Mouse (Mus musculus): ENCODE measurements around the gene Tas2r103. TPM values are rescaled to one million over a fixed set of nuclear protein-coding genes. Genes with fewer than 3 reads are reported as not detected.

The Tas2r103 gene
- total and polyA plus RNA-seq, 3 experiments: not detected

Other genes starting within 250 kb of the Tas2r103 start
- gene Tas2r117, start 234.3 kb downstream of the Tas2r103 start, total RNA-seq (2012; rRNA removed): not detected in 2 replicates
- gene Tas2r117, start 234.3 kb downstream of the Tas2r103 start, total RNA-seq (2014; rRNA removed): not detected in 2 replicates
- not detected in 2 replicates for gene Tas2r117, start 234.3 kb downstream of the Tas2r103 start, polyA plus RNA-seq (2012; ENCODE audit: insufficient read length, low read depth)
- gene Tas2r123, start 190.0 kb downstream of the Tas2r103 start, total RNA-seq (2012; rRNA removed): not detected in 2 replicates
- not detected in 2 replicates for gene Tas2r123, start 190.0 kb downstream of the Tas2r103 start, total RNA-seq (2014; rRNA removed)
- not detected in 2 replicates for gene Tas2r123, start 190.0 kb downstream of the Tas2r103 start, polyA plus RNA-seq (2012; ENCODE audit: insufficient read length, low read depth)
- gene Tas2r116, start 181.7 kb downstream of the Tas2r103 start, total RNA-seq (2012; rRNA removed): not detected in 2 replicates
- gene Tas2r116, start 181.7 kb downstream of the Tas2r103 start, total RNA-seq (2014; rRNA removed): not detected in 2 replicates
- not detected in 2 replicates for gene Tas2r116, start 181.7 kb downstream of the Tas2r103 start, polyA plus RNA-seq (2012; ENCODE audit: insufficient read length, low read depth)
- gene Tas2r110, start 169.1 kb downstream of the Tas2r103 start, total RNA-seq (2012; rRNA removed): not detected in 2 replicates
- gene Tas2r110, start 169.1 kb downstream of the Tas2r103 start, total RNA-seq (2014; rRNA removed): not detected in 2 replicates
- gene Tas2r110, start 169.1 kb downstream of the Tas2r103 start, polyA plus RNA-seq (2012; ENCODE audit: insufficient read length, low read depth): not detected in 2 replicates
- gene Tas2r113, start 144.1 kb downstream of the Tas2r103 start, total RNA-seq (2012; rRNA removed): not detected in 2 replicates
- gene Tas2r113, start 144.1 kb downstream of the Tas2r103 start, total RNA-seq (2014; rRNA removed): not detected in 2 replicates
- gene Tas2r113, start 144.1 kb downstream of the Tas2r103 start, polyA plus RNA-seq (2012; ENCODE audit: insufficient read length, low read depth): not detected in 2 replicates
- gene Tas2r125, start 127.5 kb downstream of the Tas2r103 start, total RNA-seq (2012; rRNA removed): not detected in 2 replicates
- not detected in 2 replicates for gene Tas2r125, start 127.5 kb downstream of the Tas2r103 start, total RNA-seq (2014; rRNA removed)
- not detected in 2 replicates for gene Tas2r125, start 127.5 kb downstream of the Tas2r103 start, polyA plus RNA-seq (2012; ENCODE audit: insufficient read length, low read depth)
- not detected in 2 replicates for gene Tas2r129, start 86.0 kb downstream of the Tas2r103 start, total RNA-seq (2012; rRNA removed)
- not detected in 2 replicates for gene Tas2r129, start 86.0 kb downstream of the Tas2r103 start, total RNA-seq (2014; rRNA removed)
- not detected in 2 replicates for gene Tas2r129, start 86.0 kb downstream of the Tas2r103 start, polyA plus RNA-seq (2012; ENCODE audit: insufficient read length, low read depth)
- not detected in 2 replicates for gene Tas2r131, start 79.2 kb downstream of the Tas2r103 start, total RNA-seq (2012; rRNA removed)
- gene Tas2r131, start 79.2 kb downstream of the Tas2r103 start, total RNA-seq (2014; rRNA removed): not detected in 2 replicates
- gene Tas2r131, start 79.2 kb downstream of the Tas2r103 start, polyA plus RNA-seq (2012; ENCODE audit: insufficient read length, low read depth): not detected in 2 replicates
- gene Tas2r109, start 56.1 kb downstream of the Tas2r103 start, total RNA-seq (2012; rRNA removed): not detected in 2 replicates
- gene Tas2r109, start 56.1 kb downstream of the Tas2r103 start, total RNA-seq (2014; rRNA removed): not detected in 2 replicates
- gene Tas2r109, start 56.1 kb downstream of the Tas2r103 start, polyA plus RNA-seq (2012; ENCODE audit: insufficient read length, low read depth): not detected in 2 replicates
- not detected in 2 replicates for gene Tas2r140, start 18.7 kb upstream of the Tas2r103 start, total RNA-seq (2012; rRNA removed)
- not detected in 2 replicates for gene Tas2r140, start 18.7 kb upstream of the Tas2r103 start, total RNA-seq (2014; rRNA removed)
- gene Tas2r140, start 18.7 kb upstream of the Tas2r103 start, polyA plus RNA-seq (2012; ENCODE audit: insufficient read length, low read depth): not detected in 2 replicates
- gene Smim10l1, start 67.8 kb upstream of the Tas2r103 start, total RNA-seq (2012; rRNA removed): 29.1 and 33.3 TPM in 2 replicates
- 60.3 and 65.5 TPM in 2 replicates for gene Smim10l1, start 67.8 kb upstream of the Tas2r103 start, total RNA-seq (2014; rRNA removed)
- 33.7 and 40.6 TPM in 2 replicates for gene Smim10l1, start 67.8 kb upstream of the Tas2r103 start, polyA plus RNA-seq (2012; ENCODE audit: insufficient read length, low read depth)

Measured in CH12.LX (cell line).